Mouse (Mus musculus): ENCODE results near the gene Ndufb4. TPM values are rescaled to one million over a fixed set of nuclear protein-coding genes. Genes with fewer than 3 reads are reported as not detected.
"Not testable (repeated sequence)": the region's sequence is repeated elsewhere in the genome, so short reads cannot be mapped to it uniquely, and the experiment has no call there.

The Ndufb4 gene
- polyA plus RNA-seq (2014; fragmentation: Nextera tagmentation; extraction: Ambion mirVana), result 54.4 and 61.7 TPM in 2 replicates

GRCm38 (mm10) chr16:37653731-37654657, at the start of gene Ndufb4:
Gene Ndufb4, minus strand, starts transcription at chr16:37654453.
- no peaks in the 10 kb centered on the region for H3K27me3 ChIP-seq (ENCODE audit: insufficient read depth, low read length)
- ATAC-seq (ENCODE audit: insufficient read depth) (peak; percentile 95), DNase-seq (peak; percentile 98)
- peak within 1 kb of the TSS; percentile 71 for H3K4me3 ChIP-seq (ENCODE audit: low read depth, low read length)
- H3K4me2 ChIP-seq, result peak within 1 kb of the TSS; percentile 58
- H3K9me3 ChIP-seq (ENCODE audit: low read depth, low read length), result no peaks in the 10 kb centered on the region
- H3K9ac ChIP-seq, result peak within 1 kb of the TSS; percentile 90
- WGBS, result under 1% methylated on average over 51 of the region's 58 CpGs
- peak within 1 kb of the TSS; percentile 76; the same call in 1 of the 2 replicates for H3K27ac ChIP-seq (ENCODE audit: low read depth)
- no peak for TF ChIP-seq CTCF (IDR thresholded peaks at IDR 0.05; ENCODE audit: low read depth)
- H3K4me1 ChIP-seq (ENCODE audit: insufficient read depth), result peaks cover 6% of the 10 kb centered on the region; the same call in 1 of the 2 replicates
- no peaks in the 10 kb centered on the region for H3K36me3 ChIP-seq (ENCODE audit: insufficient read depth)

- Histone ChIP-seq H3K27me3 (ENCODE audit: insufficient read depth, low read length) (no peaks in the 10 kb centered on the region), H3K4me2 (no peak overlapping the region), H3K9ac (no peak overlapping the region), H3K27ac (ENCODE audit: low read depth) (no peak overlapping the region), H3K4me1 (ENCODE audit: insufficient read depth) (no peaks in the 10 kb centered on the region), H3K4me3 (ENCODE audit: low read depth, low read length) (no peak overlapping the region), H3K36me3 (ENCODE audit: insufficient read depth) (no peaks in the 10 kb centered on the region), H3K9me3 (ENCODE audit: low read depth, low read length) (0 out of 2 replicates have a peak, but pooled peaks cover 2% of the 10 kb centered on the region)
- no peak for TF ChIP-seq CTCF (IDR thresholded peaks at IDR 0.05; ENCODE audit: low read depth)
- no peak for ATAC-seq (ENCODE audit: insufficient read depth)
- 53% methylated on average over 5 of the region's 5 CpGs for WGBS
- DNase-seq, result no peak
These were observed 49.6 kb upstream of the Ndufb4 start for GRCm38 (mm10) chr16:37703884-37704283.

- DNase-seq; H3K36me3 ChIP-seq (ENCODE audit: insufficient read depth); H3K4me3 ChIP-seq (ENCODE audit: low read depth, low read length); ATAC-seq (ENCODE audit: insufficient read depth); H3K27ac ChIP-seq (ENCODE audit: low read depth); H3K4me2 ChIP-seq; H3K4me1 ChIP-seq (ENCODE audit: insufficient read depth); H3K9me3 ChIP-seq (ENCODE audit: low read depth, low read length); H3K9ac ChIP-seq; H3K27me3 ChIP-seq (ENCODE audit: insufficient read depth, low read length): not testable (repeated sequence)
These were observed 45.8 kb upstream of the Ndufb4 start for GRCm38 (mm10) chr16:37700071-37700470.

GRCm38 (mm10) chr16:37698767-37699166, 44.5 kb upstream of the Ndufb4 start:
- no peak overlapping the region for H3K9ac ChIP-seq
- peak; percentile 45 for TF ChIP-seq CTCF (IDR thresholded peaks at IDR 0.05; ENCODE audit: low read depth)
- no peak overlapping the region for H3K4me2 ChIP-seq
- 96% methylated on average over 6 of the region's 6 CpGs for WGBS
- no peaks in the 10 kb centered on the region for H3K36me3 ChIP-seq (ENCODE audit: insufficient read depth)
- no peak overlapping the region for H3K4me3 ChIP-seq (ENCODE audit: low read depth, low read length)
- no peak for DNase-seq
- H3K9me3 ChIP-seq (ENCODE audit: low read depth, low read length), result 0 out of 2 replicates have a peak, but pooled peaks cover 4% of the 10 kb centered on the region
- H3K27ac ChIP-seq (ENCODE audit: low read depth), result no peak overlapping the region
- no peak for ATAC-seq (ENCODE audit: insufficient read depth)
- H3K4me1 ChIP-seq (ENCODE audit: insufficient read depth), result no peaks in the 10 kb centered on the region
- no peaks in the 10 kb centered on the region for H3K27me3 ChIP-seq (ENCODE audit: insufficient read depth, low read length)

GRCm38 (mm10) chr16:37697271-37697670, 43.0 kb upstream of the Ndufb4 start:
- no peak for TF ChIP-seq CTCF (IDR thresholded peaks at IDR 0.05; ENCODE audit: low read depth)
- 77% methylated on average over 5 of the region's 5 CpGs for WGBS

GRCm38 (mm10) chr16:37690932-37691730, 36.9 kb upstream of the Ndufb4 start:
- Histone ChIP-seq H3K9me3 (ENCODE audit: low read depth, low read length) (no peaks in the 10 kb centered on the region), H3K9ac (no peak overlapping the region), H3K4me2 (no peak overlapping the region), H3K27me3 (ENCODE audit: insufficient read depth, low read length) (no peaks in the 10 kb centered on the region), H3K4me3 (ENCODE audit: low read depth, low read length) (no peak overlapping the region), H3K36me3 (ENCODE audit: insufficient read depth) (no peaks in the 10 kb centered on the region), H3K27ac (ENCODE audit: low read depth) (no peak overlapping the region), H3K4me1 (ENCODE audit: insufficient read depth) (peaks cover 10% of the 10 kb centered on the region; the same call in 1 of the 2 replicates)
- TF ChIP-seq CTCF (IDR thresholded peaks at IDR 0.05; ENCODE audit: low read depth), result peak; percentile 53
- DNase-seq, result no peak
- ATAC-seq (ENCODE audit: insufficient read depth), result no peak
- 69% methylated on average over 12 of the region's 12 CpGs for WGBS

More at GRCm38 (mm10) chr16:37697271-37697670, 43.0 kb upstream of the Ndufb4 start:
- Histone ChIP-seq H3K4me2 (no peak overlapping the region), H3K4me3 (ENCODE audit: low read depth, low read length) (no peak overlapping the region), H3K27ac (ENCODE audit: low read depth) (no peak overlapping the region), H3K4me1 (ENCODE audit: insufficient read depth) (no peaks in the 10 kb centered on the region), H3K27me3 (ENCODE audit: insufficient read depth, low read length) (no peaks in the 10 kb centered on the region), H3K9ac (no peak overlapping the region), H3K36me3 (ENCODE audit: insufficient read depth) (no peaks in the 10 kb centered on the region), H3K9me3 (ENCODE audit: low read depth, low read length) (0 out of 2 replicates have a peak, but pooled peaks cover 4% of the 10 kb centered on the region)
- no peak for DNase-seq
- ATAC-seq (ENCODE audit: insufficient read depth), result no peak

GRCm38 (mm10) chr16:37690465-37690864, 36.2 kb upstream of the Ndufb4 start:
- no peak overlapping the region for H3K4me2 ChIP-seq
- H3K9ac ChIP-seq, result no peak overlapping the region
- H3K27ac ChIP-seq (ENCODE audit: low read depth), result no peak overlapping the region
- no peak for TF ChIP-seq CTCF (IDR thresholded peaks at IDR 0.05; ENCODE audit: low read depth)
- ATAC-seq (ENCODE audit: insufficient read depth) (no peak), DNase-seq (no peak)
- H3K4me1 ChIP-seq (ENCODE audit: insufficient read depth), result peaks cover 10% of the 10 kb centered on the region; the same call in 1 of the 2 replicates
- no peak overlapping the region for H3K4me3 ChIP-seq (ENCODE audit: low read depth, low read length)
- no peaks in the 10 kb centered on the region for H3K27me3 ChIP-seq (ENCODE audit: insufficient read depth, low read length)
- no peaks in the 10 kb centered on the region for H3K36me3 ChIP-seq (ENCODE audit: insufficient read depth)
- H3K9me3 ChIP-seq (ENCODE audit: low read depth, low read length), result no peaks in the 10 kb centered on the region
- WGBS, result 68% methylated on average over 6 of the region's 6 CpGs

Data from lung, embryonic 14.5 days (tissue).